Mouse (Mus musculus) midbrain, embryonic 14.5 days (tissue): Measurements from ENCODE around the gene Thegl. TPM values are rescaled to one million over a fixed set of nuclear protein-coding genes. Genes with fewer than 3 reads are reported as not detected.

Source experiments
- ATAC-seq: fragments of 200-750 bp; cut with Nextera tagmentation; 2 replicates; pipeline ENCODE4 v1.8.0; 2017; ENCODE audit warnings: moderate number of reproducible peaks, moderate library complexity; ENCODE audit not compliant: low FRiP score, low TSS enrichment
- DNase-seq: peaks from one replicate; pipeline ENCODE4 v3.0.0-alpha.2; 2015
- H3K27ac ChIP-seq: fragments of 300-500 bp; sonication (generic); replicated peaks from 2 replicates; pipeline ENCODE4 v1.5.1; 2014; ENCODE audit warnings: mild to moderate bottlenecking, low read depth, low read length, moderate library complexity
- H3K27me3 ChIP-seq: fragments of 300-500 bp; sonication (generic); 2 replicates; pipeline ENCODE4 v1.6.1; 2014; ENCODE audit warnings: low read length, control low read depth, mixed read lengths; ENCODE audit not compliant: control insufficient read depth, insufficient read depth
- H3K36me3 ChIP-seq: fragments of 300-500 bp; sonication (generic); 2 replicates; pipeline ENCODE4 v1.6.1; 2014; ENCODE audit warnings: low read length, control low read depth; ENCODE audit not compliant: control insufficient read depth, insufficient read depth
- H3K4me1 ChIP-seq: fragments of 300-500 bp; sonication (generic); 2 replicates; pipeline ENCODE4 v1.6.1; 2014; ENCODE audit warnings: mild to moderate bottlenecking, antibody characterized with exemption, low read length, control low read depth; ENCODE audit not compliant: control insufficient read depth, insufficient read depth
- H3K4me2 ChIP-seq: fragments of 300-500 bp; sonication (generic); 2 replicates; pipeline ENCODE4 v1.6.1; 2014; ENCODE audit warnings: mild to moderate bottlenecking, low read length, moderate library complexity
- H3K4me3 ChIP-seq: fragments of 300-500 bp; sonication (generic); replicated peaks from 2 replicates; pipeline ENCODE4 v1.5.1; 2014; ENCODE audit warnings: low read depth, low read length
- H3K9ac ChIP-seq: fragments of 300-500 bp; sonication (generic); replicated peaks from 2 replicates; pipeline ENCODE4 v1.6.1; 2014; ENCODE audit warnings: mild to moderate bottlenecking, low read length, moderate library complexity
- H3K9me3 ChIP-seq: fragments of 300-500 bp; sonication (generic); 2 replicates; pipeline ENCODE4 v1.6.1; 2016; ENCODE audit warnings: low read length, control low read depth, mixed read lengths; ENCODE audit not compliant: control insufficient read depth
- WGBS: fragments of 180-500 bp; shearing (Covaris S2); extraction: QIAGEN DNeasy Blood & Tissue Kit; methylation state at CpG from one replicate; pipeline ENCODE4 v1.1.7; 2014; 5-methylcytosine and 5-hydroxymethylcytosine counted together
- polyA plus RNA-seq: library from polyadenylated mRNA; unstranded; fragments of >200 nt; fragmentation: Nextera tagmentation; extraction: Ambion mirVana; gene quantifications from 2 replicates; pipeline ENCODE4 v1.2.1, GENCODE M21; 2014

The Thegl gene
- polyA plus RNA-seq, 1 experiment from 2014 or later: 0.41 TPM

DNA sequence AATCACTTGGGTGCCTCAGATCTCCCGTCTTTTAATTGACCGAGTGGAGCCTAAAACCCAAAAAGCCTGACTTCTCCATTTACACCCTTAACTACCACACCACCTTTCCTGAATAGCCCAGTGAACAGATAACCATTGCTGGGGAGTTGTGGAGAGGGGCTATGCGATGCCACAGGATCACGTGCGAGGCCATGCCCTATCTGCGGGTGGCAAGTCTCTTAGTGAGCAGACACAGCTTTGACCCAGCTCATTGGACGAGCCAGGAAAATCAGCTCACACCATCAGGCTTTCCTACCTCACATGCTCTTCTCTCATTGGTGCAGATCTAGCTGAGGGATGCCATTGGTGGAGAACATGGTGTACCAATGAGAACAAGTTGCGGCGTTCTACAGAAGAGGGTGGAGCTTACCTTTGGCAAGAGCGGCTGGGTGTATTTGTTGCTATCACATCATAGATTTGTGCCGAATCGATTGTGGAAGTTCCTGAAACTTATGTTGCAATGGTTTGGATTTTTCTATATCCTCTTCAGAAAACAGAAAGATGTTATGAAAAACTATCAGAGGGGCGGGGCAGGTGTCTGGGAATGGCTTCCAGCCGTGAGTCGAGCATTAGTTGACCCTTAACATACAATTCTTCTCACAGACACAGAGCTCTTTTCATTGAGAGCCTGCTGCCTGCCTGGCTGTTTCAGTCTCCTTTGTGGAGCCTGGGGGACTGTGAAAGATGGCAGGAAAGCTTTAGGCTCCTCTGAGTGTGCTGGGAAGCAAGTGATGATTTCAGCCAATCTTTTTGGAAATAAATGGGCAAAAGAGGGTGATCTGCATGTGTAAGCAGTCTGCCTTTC, 86.9 kb downstream of the Thegl start:
- Histone ChIP-seq H3K4me1 (no peaks in the 10 kb centered on the region), H3K36me3 (no peaks in the 10 kb centered on the region), H3K27ac (no peak overlapping the region), H3K9ac (no peak overlapping the region), H3K9me3 (no peaks in the 10 kb centered on the region), H3K27me3 (peaks cover 4% of the 10 kb centered on the region; the same call in 1 of the 2 replicates), H3K4me3 (no peak overlapping the region), H3K4me2 (no peak overlapping the region)
- peak; percentile 38 for DNase-seq
- 75% methylated on average over 15 of the region's 15 CpGs for WGBS
- ATAC-seq: no peak

DNA sequence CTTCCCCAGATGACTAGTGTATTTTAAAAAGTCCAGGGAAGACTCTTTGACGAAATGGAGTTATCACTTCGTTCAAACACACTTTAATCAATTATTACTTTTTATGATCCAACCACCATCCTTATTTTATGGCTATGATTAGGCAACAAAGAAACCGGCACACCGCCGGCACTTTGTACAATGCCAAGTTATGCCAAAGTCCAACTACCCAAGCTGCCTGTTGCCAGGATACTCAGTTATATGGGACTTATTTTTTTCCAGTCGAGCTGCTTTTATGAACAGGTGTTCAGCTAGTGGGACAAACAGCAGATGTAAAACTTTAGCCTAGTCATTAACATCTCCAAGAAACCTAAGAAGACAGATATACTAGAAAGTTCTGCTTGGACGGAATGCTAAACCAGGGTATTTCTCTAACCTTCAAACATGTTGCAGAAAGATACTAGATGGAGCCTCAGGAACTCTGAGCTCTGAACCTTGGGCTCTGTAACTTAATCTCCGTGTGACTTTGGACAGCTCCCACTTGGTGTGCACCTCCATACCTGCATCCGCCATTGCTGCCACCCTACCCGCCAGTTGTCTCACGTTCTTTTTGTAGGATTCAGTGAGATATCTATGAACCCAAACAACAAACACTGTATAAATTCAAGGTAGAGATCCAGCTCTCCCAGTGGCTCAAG, 91.5 kb downstream of the Thegl start:
- Histone ChIP-seq H3K9ac (no peak overlapping the region), H3K4me2 (no peak overlapping the region), H3K27me3 (peaks cover 7% of the 10 kb centered on the region; the same call in 1 of the 2 replicates), H3K36me3 (no peaks in the 10 kb centered on the region), H3K27ac (no peak overlapping the region), H3K4me1 (no peaks in the 10 kb centered on the region), H3K9me3 (no peaks in the 10 kb centered on the region), H3K4me3 (no peak overlapping the region)
- WGBS: 92% methylated on average over 11 of the region's 11 CpGs
- DNase-seq (no peak), ATAC-seq (no peak)

GRCm38 (mm10) chr5:77108806-77109205, 93.0 kb downstream of the Thegl start:
- no peaks in the 10 kb centered on the region for H3K4me1 ChIP-seq
- H3K27ac ChIP-seq: no peak overlapping the region
- no peak overlapping the region for H3K4me3 ChIP-seq
- 94% methylated on average over 6 of the region's 6 CpGs for WGBS
- H3K9me3 ChIP-seq: no peaks in the 10 kb centered on the region
- H3K36me3 ChIP-seq: no peaks in the 10 kb centered on the region
- H3K4me2 ChIP-seq: no peak overlapping the region
- H3K9ac ChIP-seq: no peak overlapping the region
- ATAC-seq (no peak), DNase-seq (no peak)
- H3K27me3 ChIP-seq: peaks cover 7% of the 10 kb centered on the region; the same call in 1 of the 2 replicates

GRCm38 (mm10) chr5:77109814-77110213, 94.0 kb downstream of the Thegl start:
- DNase-seq (no peak), ATAC-seq (no peak)
- Histone ChIP-seq H3K4me3 (no peak overlapping the region), H3K27me3 (peaks cover 14% of the 10 kb centered on the region; the same call in 1 of the 2 replicates), H3K9me3 (no peaks in the 10 kb centered on the region), H3K36me3 (no peaks in the 10 kb centered on the region), H3K27ac (no peak overlapping the region), H3K9ac (no peak overlapping the region), H3K4me2 (no peak overlapping the region), H3K4me1 (peaks cover 2% of the 10 kb centered on the region; the same call in 1 of the 2 replicates)
- WGBS: 91% methylated on average over 2 of the region's 2 CpGs

Other genes starting within 250 kb of the Thegl start
- gene Aasdh, start 110.5 kb upstream of the Thegl start, polyA plus RNA-seq: 16.2 and 19.5 TPM in 2 replicates
- gene Paics, start 64.7 kb upstream of the Thegl start, polyA plus RNA-seq: 149 and 181 TPM in 2 replicates
- gene Ppat, start 64.4 kb upstream of the Thegl start, polyA plus RNA-seq: 9.2 and 13.1 TPM in 2 replicates
- 77.3 and 99.6 TPM in 2 replicates for gene Srp72, start 41.3 kb upstream of the Thegl start, polyA plus RNA-seq
- not detected in 2 replicates for gene Arl9, start 12.0 kb upstream of the Thegl start, polyA plus RNA-seq
- 0.82 and 0.93 TPM in 2 replicates for gene Hopx, start 99.1 kb downstream of the Thegl start, polyA plus RNA-seq
- gene Spink2, start 195.4 kb downstream of the Thegl start, polyA plus RNA-seq: 0.38 TPM in 1 of 2 replicates, not detected in the other
- gene Rest, start 249.5 kb downstream of the Thegl start, polyA plus RNA-seq: 5.6 and 8.4 TPM in 2 replicates